In genomic region chr4:101354951-101355350, GRCm38 (mm10) we compare ENCODE assay signal across 8 mouse cellular contexts.
DNase-seq lines count a peak whose midpoint lies in the region; ATAC-seq and TF ChIP-seq lines count a peak whose summit lies in the region.

No protein-coding gene starts in this region.

- no peaks in the 10 kb centered on the region for H3K36me3 ChIP-seq in intestine, postnatal 0 days (ENCODE audit: control insufficient read depth, insufficient read depth)
- H3K36me3 ChIP-seq in lung, embryonic 14.5 days (ENCODE audit: insufficient read depth) = no peaks in the 10 kb centered on the region

- no peak for ATAC-seq in intestine, postnatal 0 days
- ATAC-seq in lung, embryonic 14.5 days (ENCODE audit: insufficient read depth) = no peak

- peak overlapping the region; percentile 92 for H3K4me3 ChIP-seq in intestine, postnatal 0 days (ENCODE audit: low read depth, low read length)
- H3K4me3 ChIP-seq in lung, embryonic 14.5 days (ENCODE audit: low read depth, low read length) = peak overlapping the region; percentile 74

- peak; percentile 27 for DNase-seq in layer of hippocampus, adult 9-11 months
- DNase-seq in layer of hippocampus, adult 11-12 months (ENCODE audit: low spot score) = no peak
- peak; percentile 40 to 49 for DNase-seq in cerebellum, postnatal 25 days
- peak; percentile 99 for DNase-seq in heart, adult 11 months
- DNase-seq in lung, embryonic 14.5 days = peak; percentile 26
- DNase-seq in ovary, postnatal 14 days (ENCODE audit: low spot score) = peak; percentile 52
- no peak for DNase-seq in left cerebral cortex, adult 8-10 months (ENCODE audit: low spot score in 2 of 2)

- no peaks in the 10 kb centered on the region for H3K27me3 ChIP-seq in intestine, postnatal 0 days (replicated peaks; ENCODE audit: control insufficient read depth, insufficient read depth, low read length)
- peaks cover 5% of the 10 kb centered on the region; the same call in 1 of the 2 replicates for H3K27me3 ChIP-seq in lung, embryonic 14.5 days (ENCODE audit: insufficient read depth, low read length)

- H3K4me2 ChIP-seq in intestine, postnatal 0 days (replicated peaks; ENCODE audit: low read depth) = peak overlapping the region; percentile 93
- peak overlapping the region; percentile 96 for H3K4me2 ChIP-seq in lung, embryonic 14.5 days

- no peak for TF ChIP-seq CTCF in intestine, postnatal 0 days (IDR thresholded peaks at IDR 0.05; ENCODE audit: low read depth)
- TF ChIP-seq CTCF in lung, embryonic 14.5 days (IDR thresholded peaks at IDR 0.05; ENCODE audit: low read depth) = no peak

- 0 out of 2 replicates have a peak overlapping the region, but pooled peaks have one; percentile 98 for H3K27ac ChIP-seq in intestine, postnatal 0 days (ENCODE audit: low read depth, low read length)
- H3K27ac ChIP-seq in lung, embryonic 14.5 days (ENCODE audit: low read depth) = no peak overlapping the region

- 31% methylated on average over 7 of the region's 7 CpGs for WGBS in intestine, postnatal 0 days
- WGBS in lung, embryonic 14.5 days = 16% methylated on average over 7 of the region's 7 CpGs

- H3K9me3 ChIP-seq in intestine, postnatal 0 days (ENCODE audit: control insufficient read depth) = no peaks in the 10 kb centered on the region
- no peaks in the 10 kb centered on the region for H3K9me3 ChIP-seq in lung, embryonic 14.5 days (ENCODE audit: low read depth, low read length)

- peak overlapping the region; percentile 99; the same call in 1 of the 2 replicates for H3K9ac ChIP-seq in intestine, postnatal 0 days (ENCODE audit: low read depth, low read length)
- no peak overlapping the region; the same call in 1 of the 2 replicates for H3K9ac ChIP-seq in lung, embryonic 14.5 days

- H3K4me1 ChIP-seq in intestine, postnatal 0 days (replicated peaks; ENCODE audit: control insufficient read depth, insufficient read depth, low read length) = no peaks in the 10 kb centered on the region
- H3K4me1 ChIP-seq in lung, embryonic 14.5 days (ENCODE audit: insufficient read depth) = no peaks in the 10 kb centered on the region; the same call in 1 of the 2 replicates

Comparison
In these comparisons a context has a peak if more than half of its experiments do, and no peak if none do; other contexts are left out.
1. DNase-seq: peak in layer of hippocampus, adult 9-11 months (single experiment), cerebellum, postnatal 25 days (2 of 2), heart, adult 11 months (single experiment), lung, embryonic 14.5 days (single experiment) and ovary, postnatal 14 days (single experiment); none in layer of hippocampus, adult 11-12 months (single experiment) and left cerebral cortex, adult 8-10 months (0 of 2).